Mouse (Mus musculus) kidney, adult 8-10 months (tissue): ENCODE data around the gene Ppwd1.
"Not testable (repeated sequence)": the region's sequence is repeated elsewhere in the genome, so short reads cannot be mapped to it uniquely, and the experiment has no call there.

Experiments
- DNase-seq, 2 experiments: peaks; one replicate each; pipeline ENCODE4 v3.0.0; 2022

Gene Ppwd1

DNA sequence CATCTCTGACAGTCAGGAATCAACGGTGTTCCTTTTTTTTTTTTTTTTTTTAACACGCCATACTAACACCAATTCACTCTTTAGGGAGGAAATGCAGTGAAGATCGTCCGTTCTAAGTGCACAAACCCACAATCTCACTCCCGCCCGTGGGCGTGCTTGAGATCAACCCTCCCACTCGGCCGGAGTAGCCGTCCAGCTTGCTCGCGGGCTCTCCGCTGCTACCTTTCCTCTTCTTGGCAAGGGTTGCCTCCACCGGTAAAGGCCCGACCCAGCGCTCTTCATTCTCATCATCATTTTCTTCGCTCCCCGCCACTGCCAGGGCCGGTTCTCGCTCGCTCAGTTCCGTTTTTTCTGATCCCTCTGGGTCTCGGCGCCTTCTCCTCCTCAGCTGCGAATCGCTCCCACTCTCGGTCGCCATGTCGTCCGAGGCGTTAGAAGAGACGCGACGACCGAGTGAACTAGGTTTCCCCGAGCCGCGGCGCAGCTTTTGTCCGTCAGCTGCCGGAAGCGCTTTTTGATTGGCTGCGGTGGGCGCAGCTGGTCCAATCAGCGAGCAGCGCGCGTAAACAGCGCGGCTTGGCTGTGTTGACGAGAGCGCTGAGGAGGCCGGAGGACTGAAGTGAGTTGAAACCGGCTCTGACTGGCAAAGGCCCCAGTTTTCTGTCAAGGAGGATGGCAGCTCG, at the start of gene Ppwd1, which contains the start of gene Cenpk:
Gene Ppwd1, minus strand, starts transcription at position 460 of the 683 bp plus-strand sequence.
Gene Cenpk, plus strand, starts transcription at position 228 of the 683 bp plus-strand sequence.
- DNase-seq = peak; percentile 93 to 96

GRCm38 (mm10) chr13:104258997-104259396, 30.4 kb upstream of the Ppwd1 start:
- DNase-seq = no peak

- no peak for DNase-seq
Measured at GRCm38 (mm10) chr13:104229181-104229580, 538 bp upstream of the Ppwd1 start.

GRCm38 (mm10) chr13:104227478-104227877, 1.2 kb downstream of the Ppwd1 start:
- DNase-seq = no peak

GRCm38 (mm10) chr13:104204313-104204712, 24.3 kb downstream of the Ppwd1 start:
- no peak for DNase-seq

DNA sequence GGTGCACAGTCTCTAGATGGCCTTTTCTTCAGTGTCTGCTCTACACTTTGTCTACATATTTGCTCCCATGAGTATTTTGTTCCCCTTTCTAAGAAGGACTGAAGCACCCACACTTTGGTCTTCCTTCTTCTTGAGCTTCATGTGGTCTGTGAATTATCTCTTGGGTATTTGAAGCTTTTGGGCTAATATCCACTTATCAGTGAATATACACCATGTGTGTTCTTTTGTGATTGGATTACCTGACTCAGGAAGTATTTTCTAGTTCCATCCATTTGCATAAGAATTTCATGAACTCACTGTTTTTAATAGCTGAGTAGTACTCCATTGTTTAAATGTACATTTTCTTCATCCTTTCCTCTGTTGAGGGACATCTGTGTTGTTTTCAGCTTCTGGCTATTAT, 32.8 kb downstream of the Ppwd1 start:
- DNase-seq = not testable (repeated sequence)

DNA sequence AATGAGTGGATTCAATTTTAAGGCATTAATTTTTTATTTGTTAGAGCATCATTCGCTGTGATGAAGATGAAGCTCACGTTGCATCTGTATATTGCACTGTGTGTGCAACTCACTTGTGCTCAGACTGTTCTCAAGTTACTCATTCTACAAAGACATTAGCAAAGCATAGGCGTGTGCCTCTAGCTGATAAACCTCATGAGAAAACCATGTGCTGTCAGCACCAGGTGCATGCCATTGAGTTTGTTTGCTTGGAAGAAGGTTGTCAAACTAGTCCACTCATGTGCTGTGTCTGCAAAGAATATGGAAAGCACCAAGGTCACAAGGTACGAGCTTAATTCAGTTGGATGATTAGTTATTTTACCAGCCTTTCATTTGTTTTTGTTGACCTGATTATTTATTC, 41.3 kb downstream of the Ppwd1 start:
- DNase-seq = no peak

DNA sequence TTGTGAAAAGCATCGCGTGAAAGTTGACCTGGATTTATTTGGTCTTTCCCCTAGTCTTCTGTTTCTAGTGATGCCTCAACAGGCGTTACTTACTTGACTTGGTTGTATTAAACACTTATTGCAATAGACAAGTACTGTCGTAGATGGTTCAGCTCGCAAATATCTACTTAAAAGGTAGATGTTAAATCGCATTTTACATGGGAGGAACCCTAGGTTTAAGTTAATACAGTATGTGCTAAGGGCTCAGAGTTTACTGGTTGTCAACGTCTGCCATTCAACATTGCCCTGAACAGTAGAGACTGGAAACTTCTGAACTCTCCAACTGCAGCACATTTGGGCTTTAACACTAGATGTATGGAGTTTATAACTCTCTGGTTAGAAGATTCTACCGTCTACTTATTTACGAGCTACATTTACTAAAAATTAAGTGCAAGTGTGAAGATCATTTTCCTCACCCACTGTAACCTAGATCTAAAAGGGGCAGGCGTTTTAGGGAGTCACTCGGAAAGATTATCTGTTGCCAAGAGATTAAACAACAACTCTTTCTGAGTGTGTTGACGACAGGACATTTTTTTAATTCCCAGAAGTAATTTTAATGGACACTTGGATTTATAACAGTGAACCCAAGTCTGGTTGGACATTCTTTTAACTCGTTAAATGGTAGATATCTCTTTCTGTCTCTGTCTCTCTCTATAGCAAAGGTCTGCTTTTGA, 49.3 kb downstream of the Ppwd1 start:
- DNase-seq = no peak

- DNase-seq = peak; percentile 97 to 98
Measured at GRCm38 (mm10) chr13:104178650-104179121, 50.0 kb downstream of the Ppwd1 start, which contains the start of gene Trim23. Trim23 (plus strand) TSS chr13:104178797.

DNA sequence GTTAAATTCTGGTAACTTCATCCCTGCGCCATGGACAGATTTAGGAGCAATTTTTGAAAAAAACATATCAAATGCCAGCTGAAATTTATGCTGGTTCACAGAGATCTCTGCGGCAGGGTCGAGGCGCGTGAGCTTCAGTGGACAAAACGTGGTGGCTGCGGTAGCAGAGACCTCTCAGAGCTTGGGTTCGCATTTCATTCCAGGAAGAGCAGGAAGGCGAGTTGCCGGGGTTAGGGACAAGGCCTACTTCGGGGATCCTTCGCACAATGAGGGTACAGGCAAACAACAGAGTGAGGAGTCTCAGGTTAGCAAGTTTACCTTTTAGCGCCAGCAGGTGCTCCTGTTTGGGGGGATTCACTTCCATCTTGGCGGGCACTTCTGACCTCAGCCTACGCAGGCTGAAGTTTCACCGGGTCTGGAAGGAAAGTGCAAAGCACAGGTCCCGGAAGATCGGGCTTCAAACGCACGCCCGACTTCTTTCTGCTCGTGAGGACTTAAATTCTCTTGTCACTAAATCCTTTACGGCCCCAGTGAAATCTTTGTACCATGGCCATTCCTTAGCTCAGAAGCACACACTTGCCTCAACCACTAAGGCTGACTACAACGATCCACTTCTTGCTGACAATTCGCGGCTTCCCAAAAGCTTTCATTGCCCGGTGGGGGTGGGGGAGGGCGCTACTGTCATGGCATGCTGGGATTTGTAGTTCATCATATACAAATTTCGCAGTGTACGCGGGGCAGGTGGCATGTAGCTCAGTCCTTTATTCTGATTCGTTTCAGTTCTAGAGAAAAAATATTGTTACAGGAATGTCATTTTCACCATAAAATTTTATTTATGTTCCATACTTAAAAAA, 50.6 kb downstream of the Ppwd1 start, which contains the start of gene Trappc13:
Gene Trappc13, minus strand, starts transcription at position 674 of the 854 bp plus-strand sequence.
- DNase-seq = peak in 1 of 2 experiments; percentile 10

- DNase-seq = no peak
Measured at GRCm38 (mm10) chr13:104176874-104177273, 51.8 kb downstream of the Ppwd1 start.

GRCm38 (mm10) chr13:104172498-104172897, 56.1 kb downstream of the Ppwd1 start:
- no peak for DNase-seq

- DNase-seq = no peak
Measured at GRCm38 (mm10) chr13:104171711-104172110, 56.9 kb downstream of the Ppwd1 start.

DNA sequence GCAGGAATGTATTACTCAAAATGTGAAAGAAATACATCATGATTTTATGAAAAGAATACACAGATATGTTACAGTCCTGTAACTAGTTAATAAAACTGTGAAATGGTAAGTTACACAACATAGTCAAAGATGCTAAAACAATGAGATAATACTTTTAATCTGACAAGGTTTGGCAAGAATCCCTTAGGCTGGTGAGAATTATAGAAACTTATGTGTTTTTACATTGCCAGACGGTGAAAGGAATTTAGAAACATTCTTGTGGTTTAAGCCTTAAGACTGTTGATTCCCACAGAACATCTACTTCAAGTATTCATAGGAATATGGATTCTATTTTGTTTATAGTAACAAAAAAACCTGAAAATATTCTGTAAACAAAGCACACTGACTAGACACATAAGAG, 73.0 kb downstream of the Ppwd1 start:
- DNase-seq = no peak
